Mouse (Mus musculus): ENCODE results near the gene Chd9.
A peak's percentile ranks its signal among the peaks of the same experiment; 100 is the strongest.

Chd9 gene

DNA sequence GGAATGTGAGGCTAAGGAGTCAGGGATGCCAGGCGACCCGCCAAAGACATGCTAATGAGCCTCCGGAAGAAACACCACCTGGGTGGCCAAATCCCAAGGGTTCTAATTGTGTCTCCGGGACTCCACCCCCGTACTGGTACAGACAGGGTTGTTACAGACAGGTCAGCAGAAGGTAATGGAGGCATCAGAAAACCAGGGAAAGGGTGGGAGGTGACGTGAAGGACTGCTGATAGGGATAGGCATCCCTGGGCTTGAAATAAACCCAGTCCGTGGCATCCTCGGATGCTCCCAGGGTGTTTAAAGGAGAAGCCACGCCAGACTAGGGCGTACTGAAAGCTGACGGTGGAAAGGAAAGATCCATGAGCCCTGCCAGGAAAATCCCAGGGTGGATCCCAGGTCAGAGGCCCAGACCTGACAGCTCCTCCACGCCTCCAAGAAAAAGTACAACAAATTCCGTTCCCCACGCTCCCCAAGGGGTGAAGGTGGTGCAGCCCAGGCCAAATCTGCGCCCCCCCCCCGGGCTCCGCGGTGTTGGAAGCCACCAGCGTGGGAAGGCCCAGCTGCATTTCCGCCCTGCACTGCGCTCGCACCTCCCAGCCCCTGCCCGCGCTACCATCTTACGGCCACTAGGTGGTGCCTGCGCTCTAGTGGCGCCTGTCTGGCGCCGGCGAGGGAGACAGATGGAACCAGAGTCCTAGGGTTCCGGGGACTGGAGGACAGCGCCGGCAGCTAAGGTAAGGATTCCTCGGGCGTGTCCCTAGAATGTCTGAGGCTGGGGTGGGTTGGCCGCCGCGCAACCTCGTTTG is at the start of gene Chd9:
Chd9 (plus strand) TSS at position 172 of the 806 bp plus-strand sequence.
- DNase-seq (ENCODE audit: low spot score in 2 of 2), result peak; percentile 97 to 98

DNA sequence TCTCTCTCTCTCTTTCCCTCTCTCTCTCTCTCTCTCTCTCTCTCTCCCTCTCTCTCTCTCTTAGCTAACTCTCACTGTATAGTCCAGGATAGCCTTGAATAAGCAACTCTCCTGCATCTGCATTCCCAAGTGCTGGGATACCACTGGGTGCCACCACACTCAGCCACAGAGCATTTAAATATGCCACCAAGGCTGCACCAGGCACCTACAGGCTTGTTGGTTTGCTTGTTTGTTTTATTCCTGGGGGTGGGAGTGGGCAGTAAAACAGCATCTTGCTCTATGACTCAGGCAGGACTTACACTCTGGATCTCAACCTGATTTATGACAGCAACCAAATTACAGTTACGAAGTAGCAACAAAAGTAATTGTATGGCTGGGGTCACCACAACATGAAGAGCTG is 36.5 kb upstream of the Chd9 start:
- DNase-seq (ENCODE audit: low spot score in 2 of 2), result no peak

GRCm38 (mm10) chr8:90793710-90794109 is 34.4 kb upstream of the Chd9 start:
- peak; percentile 65 to 73 for DNase-seq (ENCODE audit: low spot score in 2 of 2)

DNA sequence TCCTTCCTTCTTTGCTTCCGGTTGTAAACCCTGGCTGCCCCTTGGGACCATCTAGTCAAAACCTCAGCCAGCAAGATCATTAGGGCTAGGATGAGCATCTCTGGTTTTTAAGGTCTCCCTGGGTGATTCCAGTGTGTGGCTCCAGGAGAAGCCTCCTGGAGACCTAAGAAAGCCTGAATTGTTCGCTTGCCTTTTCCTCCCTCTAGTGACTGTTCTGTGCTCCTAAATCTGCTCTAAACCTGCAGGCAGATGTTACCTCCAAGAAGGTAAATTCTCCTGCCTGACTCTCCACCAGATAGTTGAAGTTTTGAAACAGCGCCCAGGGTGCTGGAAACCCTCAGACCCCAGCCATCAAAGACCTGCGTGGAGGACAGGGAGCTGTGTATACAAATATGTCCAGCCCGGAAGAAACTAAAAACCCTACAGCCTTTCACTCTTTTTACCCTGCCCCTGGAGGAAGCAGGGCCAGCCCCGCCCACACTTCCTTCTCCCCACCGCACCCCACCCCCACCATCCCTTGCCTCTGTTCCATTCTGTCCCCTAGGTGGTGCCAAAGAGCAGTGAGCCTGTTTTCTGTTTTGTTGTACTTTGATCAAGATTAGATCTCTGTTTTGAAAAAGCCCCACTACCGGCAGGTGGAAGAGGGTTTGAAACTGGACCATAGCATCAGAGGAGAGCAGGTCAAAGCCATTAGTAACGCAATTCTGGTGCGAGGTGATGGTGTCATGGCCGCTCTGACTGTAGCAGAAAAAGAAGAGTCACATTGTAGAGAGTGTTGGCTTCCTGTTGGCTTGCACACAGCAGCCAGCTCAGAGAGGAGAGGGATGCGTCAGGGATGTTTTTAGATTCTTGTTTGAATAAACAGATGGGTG is 32.9 kb upstream of the Chd9 start:
- DNase-seq (ENCODE audit: low spot score in 2 of 2), result peak; percentile 64 to 65

GRCm38 (mm10) chr8:90799473-90799872 is 28.7 kb upstream of the Chd9 start:
- DNase-seq (ENCODE audit: low spot score in 2 of 2), result no peak

- DNase-seq (ENCODE audit: low spot score in 2 of 2), result no peak
These were observed 14.4 kb upstream of the Chd9 start for GRCm38 (mm10) chr8:90813602-90814320.

GRCm38 (mm10) chr8:90816061-90816882 is 11.9 kb upstream of the Chd9 start:
- DNase-seq (ENCODE audit: low spot score in 2 of 2), result no peak

GRCm38 (mm10) chr8:90817293-90817692 is 10.9 kb upstream of the Chd9 start, which contains the start of gene Gm19935:
Gene Gm19935 (minus strand): TSS chr8:90817393.
- no peak for DNase-seq (ENCODE audit: low spot score in 2 of 2)

DNA sequence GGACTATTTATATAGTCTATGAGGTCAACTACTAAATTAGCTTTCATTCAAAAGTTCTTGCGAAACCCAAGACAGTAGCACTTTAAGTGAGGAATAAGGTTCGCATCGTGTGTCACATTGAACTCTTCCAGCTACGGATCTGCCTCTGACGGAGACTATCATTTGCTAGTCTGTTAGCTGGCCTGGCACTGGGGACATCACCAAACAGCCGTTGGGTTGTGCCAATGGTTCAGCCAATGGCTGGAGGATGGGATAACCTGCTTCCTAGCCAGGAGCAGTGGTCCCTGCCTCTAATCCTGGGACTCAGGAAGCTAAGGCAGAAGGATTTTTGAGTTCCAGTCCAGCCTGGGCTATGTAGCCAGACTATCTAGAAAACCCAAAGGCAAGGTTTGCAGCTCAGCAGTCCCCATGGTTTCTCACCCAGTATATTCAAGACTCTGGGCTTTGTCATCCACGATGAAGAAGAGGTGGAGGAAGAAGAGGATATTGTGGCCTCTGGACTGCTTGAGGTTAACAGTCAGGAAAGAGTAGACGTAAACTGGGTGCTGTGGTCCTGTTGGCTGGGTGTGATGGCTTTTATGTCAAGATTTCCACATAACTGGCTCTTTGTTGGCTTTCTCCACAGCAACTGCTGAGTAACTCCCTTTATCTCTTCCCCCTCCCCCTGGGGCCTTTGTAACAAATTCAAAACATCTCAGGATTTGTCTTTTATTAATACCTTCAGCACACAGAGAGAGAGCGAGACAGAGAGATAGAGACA is 8.4 kb upstream of the Chd9 start:
- DNase-seq (ENCODE audit: low spot score in 2 of 2), result no peak

DNA sequence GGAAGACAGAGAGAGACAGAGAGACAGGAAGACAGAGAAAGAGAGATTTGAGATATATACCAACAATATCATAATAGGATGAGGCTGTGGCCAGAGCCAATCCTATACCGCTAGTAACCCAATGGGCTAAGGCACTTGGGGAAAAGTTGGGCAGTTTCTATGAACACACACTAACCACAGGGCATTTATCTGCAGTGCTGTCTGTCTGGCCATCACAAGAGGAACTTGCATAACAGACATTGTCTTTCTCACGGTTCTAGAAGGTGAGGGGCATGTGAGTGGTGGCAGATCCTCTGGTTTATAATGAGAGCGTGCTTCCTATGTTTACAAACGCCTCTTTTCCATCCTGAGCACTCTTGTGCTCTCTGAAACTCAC is 7.8 kb upstream of the Chd9 start:
- DNase-seq (ENCODE audit: low spot score in 2 of 2), result no peak

DNA sequence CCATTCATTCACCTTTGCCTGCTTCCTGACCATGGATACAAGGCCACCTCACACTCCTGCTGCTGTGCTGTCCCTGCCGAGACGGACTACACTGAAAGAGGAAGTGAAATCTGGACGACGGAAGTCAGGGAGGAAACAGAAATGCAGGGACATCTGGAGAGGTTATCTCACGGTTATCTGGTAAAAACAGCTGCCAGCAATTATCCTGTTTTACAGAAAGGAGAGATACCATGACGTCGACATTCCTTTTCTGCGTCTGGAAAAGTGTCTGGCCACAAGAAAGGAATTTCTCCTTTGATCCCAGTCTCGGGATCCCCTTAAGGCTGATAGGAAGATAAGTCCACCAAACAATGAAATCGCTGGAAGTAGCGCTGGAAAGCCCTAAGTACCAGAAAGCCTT is 5.7 kb upstream of the Chd9 start:
- no peak for DNase-seq (ENCODE audit: low spot score in 2 of 2)

DNA sequence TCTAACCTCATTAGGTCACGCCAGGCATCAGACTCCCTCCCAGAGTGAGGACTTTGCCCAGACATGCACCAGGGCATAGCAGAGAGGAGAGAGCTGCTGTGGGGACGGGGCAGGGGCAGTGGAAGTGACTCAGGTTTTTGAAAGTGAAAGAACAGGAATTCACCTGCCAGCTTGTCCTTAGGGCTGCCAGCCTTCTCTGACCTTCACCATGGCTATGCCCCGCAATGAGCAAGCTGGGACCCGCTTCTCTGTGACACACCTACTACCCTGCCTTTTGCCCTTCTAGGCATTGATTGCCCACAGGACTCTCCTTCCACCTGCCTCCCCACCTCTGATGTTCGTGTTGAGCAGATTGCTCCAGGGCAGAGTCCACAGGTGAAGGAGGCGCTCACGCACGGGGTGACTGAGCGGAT is 2.7 kb upstream of the Chd9 start:
- peak; percentile 50 to 66 for DNase-seq (ENCODE audit: low spot score in 2 of 2)

DNA sequence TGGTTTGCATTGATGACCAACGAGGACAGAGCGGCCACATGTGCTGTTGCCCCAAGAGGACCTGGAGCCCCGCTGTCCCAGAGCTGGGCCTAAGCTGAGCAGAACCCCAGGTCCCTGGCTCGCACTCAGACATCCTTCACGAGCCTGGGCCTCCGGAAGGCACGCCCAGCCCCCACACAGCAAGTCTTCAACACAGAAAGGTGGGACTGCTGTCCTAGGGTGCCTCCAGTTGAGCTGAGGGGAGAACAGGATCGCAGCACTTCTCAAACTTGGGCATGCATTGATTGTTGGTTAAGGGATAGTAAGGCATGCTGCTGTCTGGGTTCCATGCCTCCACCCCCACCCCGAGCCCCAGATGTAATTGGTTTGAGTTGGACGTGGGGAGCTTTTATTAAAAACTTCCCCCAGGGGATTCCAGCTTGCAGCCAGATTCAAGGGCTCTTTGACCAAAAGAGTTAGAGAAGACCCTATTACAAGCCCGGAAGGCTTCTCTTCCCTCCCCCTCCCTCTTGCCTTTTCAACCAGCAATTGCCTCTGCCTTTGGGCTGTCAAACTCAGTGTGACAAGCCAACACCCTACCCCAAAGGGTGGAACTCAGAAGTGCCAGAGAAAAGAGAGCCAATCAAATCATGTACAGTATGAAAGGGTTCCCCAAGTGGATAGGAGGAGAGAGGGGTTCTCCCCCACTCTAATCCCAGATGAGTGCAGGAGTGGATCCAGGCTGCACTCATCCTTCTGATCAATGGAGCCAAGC is 1.0 kb downstream of the Chd9 start:
- DNase-seq (ENCODE audit: low spot score in 2 of 2), result no peak

DNA sequence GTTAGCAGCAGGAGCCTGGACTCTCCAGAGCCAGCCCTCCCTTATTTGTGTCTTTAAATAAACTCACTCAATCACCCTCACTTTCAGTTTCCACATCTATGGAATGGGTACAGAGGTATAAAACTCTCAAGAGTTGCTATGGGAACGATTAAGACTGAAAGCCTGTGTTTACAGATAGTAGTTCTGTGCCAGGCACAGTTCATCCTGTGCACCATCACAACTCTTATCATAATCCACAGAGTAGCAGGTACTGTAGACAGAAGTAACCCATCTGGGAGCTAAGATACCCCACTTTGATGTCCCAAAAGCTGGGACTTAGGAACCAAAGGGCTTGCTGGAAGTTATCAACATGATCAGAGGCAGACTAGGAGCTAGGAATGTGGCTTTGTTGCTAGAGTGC is 1.7 kb downstream of the Chd9 start:
- no peak for DNase-seq (ENCODE audit: low spot score in 2 of 2)

- peak in 1 of 2 experiments; percentile 53 for DNase-seq (ENCODE audit: low spot score in 2 of 2)
These were observed 2.8 kb downstream of the Chd9 start for GRCm38 (mm10) chr8:90830980-90831379.

- no peak for DNase-seq (ENCODE audit: low spot score in 2 of 2)
These were observed 4.6 kb downstream of the Chd9 start for GRCm38 (mm10) chr8:90832576-90833289.

GRCm38 (mm10) chr8:90833628-90834320 is 5.6 kb downstream of the Chd9 start:
- DNase-seq (ENCODE audit: low spot score in 2 of 2), result no peak

DNA sequence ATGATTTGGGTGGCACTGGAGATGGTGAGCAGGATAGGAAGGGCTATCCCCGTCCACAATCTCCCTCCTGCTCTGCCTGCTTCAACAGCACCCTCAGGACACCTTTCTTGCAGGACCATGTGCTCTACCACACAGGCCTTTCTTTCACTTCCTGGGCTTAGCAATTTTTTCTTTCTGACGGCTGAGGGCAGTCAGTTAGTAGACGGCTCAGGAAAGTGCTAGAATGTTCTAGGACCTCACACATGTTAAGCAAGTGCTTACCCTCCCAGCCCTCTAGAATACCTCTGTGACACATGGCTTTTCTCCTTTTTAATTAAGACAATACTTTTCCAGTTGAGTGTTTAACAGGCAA is 6.1 kb downstream of the Chd9 start:
- DNase-seq (ENCODE audit: low spot score in 2 of 2), result no peak

GRCm38 (mm10) chr8:90837440-90837839 is 9.3 kb downstream of the Chd9 start:
- no peak for DNase-seq (ENCODE audit: low spot score in 2 of 2)
